Mouse (Mus musculus): ENCODE measurements around the gene Prlh.

Prlh gene

DNA sequence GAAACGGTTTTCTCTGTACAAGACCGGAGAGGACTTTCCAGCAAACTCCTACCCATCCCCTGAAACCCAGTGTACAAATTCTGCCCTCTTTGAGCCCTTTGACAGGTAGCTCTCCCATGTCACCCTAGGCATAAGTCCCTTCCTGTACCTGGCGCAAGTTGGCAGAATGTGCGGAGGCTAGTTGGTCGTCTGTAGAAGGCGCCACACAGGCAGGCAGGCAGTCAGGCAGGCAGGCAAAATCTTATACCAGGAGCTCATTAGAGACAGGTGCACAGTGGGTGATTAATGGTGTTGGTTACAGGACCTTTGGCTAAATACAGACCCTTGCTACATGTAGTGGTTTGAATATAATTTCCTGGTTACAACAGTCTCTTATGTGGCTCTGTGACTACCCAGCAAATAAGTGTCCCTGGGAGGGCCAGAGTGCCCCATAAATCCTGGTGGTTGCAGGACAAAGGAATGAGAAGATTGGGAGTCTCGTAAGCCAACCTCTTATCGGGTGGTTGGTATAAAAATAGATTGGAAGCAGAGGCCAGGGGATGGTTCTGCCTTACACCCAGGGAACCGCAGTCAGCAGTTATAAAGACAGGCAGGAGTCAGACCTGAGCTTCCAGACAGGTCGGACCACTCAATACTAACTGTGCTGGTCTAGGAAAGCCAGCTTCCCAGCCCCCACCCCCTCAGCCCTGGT lies 47.1 kb downstream of the Prlh start:
- DNase-seq (ENCODE audit: low read depth in 1 of 2, low spot score in 2 of 2), result no peak

DNA sequence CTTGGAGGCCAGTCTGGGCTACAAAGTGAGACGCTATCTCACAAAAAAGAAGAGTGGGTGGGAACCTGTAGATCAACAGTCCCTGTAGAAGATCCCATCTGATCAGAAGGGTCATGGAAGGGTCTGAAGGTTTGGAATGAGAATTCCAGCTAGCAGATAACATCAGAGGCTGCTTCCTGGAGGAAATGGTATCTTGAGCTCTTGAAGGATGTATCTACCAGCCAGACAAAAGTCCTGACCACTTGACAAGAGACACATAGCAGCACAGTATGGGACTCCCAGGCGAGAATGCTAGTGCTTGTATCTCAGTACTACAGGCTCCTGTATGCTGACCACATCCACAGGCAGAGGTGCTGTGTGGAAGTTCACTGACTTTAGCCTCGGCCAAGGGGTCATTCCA lies 48.2 kb downstream of the Prlh start:
- DNase-seq (ENCODE audit: low read depth in 1 of 2, low spot score in 2 of 2), result no peak

DNA sequence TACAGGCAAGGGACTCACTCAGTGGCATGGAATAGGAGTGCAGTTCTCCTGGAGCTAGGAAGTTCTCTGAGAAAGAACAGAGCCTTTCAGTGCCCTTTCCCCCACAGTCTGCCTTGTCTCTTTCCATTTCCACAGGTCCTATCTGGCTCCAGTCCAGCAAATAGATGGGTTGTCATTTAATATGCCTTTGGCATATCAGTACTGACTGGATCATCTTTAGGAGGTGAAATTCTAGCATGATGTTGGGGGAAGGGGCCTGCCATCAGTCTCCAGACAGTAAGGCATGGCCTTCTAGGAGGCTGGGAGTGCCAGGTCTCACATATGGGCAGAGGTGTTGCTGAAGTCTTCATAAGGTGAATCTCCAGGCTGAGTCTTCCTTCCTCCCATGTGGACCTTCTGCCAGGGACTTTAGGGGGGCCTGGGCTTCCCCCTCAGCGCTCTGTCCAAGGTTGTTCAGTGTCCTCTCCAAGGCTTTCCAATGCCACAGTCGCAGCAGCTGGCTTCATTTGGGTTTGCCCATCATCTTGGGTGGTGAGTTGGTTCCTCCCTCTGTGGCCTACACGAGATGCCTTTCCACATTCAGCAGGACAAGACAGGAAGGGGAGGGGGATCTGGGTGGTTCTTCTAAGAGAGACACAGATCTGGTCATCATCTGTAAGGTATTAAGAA lies 49.1 kb downstream of the Prlh start:
- no peak for DNase-seq (ENCODE audit: low read depth in 1 of 2, low spot score in 2 of 2)

DNA sequence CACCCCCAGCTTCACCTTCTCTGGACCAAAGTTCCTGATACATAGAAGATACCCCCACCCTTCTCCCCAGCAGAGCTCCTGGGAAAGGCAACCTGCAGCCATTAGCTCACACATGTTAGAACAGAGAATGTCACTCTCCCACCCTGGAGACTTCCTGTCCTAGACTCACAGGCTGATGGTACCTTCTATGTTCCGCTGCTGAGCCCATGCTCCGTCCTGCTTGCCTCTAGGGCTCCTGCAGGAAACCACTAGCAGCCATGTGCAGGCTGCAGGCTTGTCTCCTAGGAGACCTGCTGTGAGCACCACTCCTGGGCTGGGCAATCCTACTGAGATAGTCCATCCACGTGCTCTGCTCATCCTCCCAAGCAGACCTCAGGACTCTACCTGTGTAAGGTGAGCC lies 49.7 kb downstream of the Prlh start:
- DNase-seq (ENCODE audit: low read depth in 1 of 2, low spot score in 2 of 2), result no peak
